Mouse (Mus musculus) stomach, embryonic 16.5 days (tissue): ENCODE results near the gene Parg. TPM values are rescaled to one million over a fixed set of nuclear protein-coding genes. Genes with fewer than 3 reads are reported as not detected.

ENCODE experiments used
- ATAC-seq: fragments of 200-750 bp; cut with Nextera tagmentation; 2 replicates; pipeline ENCODE4 v1.8.0; 2017; ENCODE audit warnings: moderate number of reproducible peaks, moderate TSS enrichment; ENCODE audit not compliant: insufficient read depth, low FRiP score
- H3K27ac ChIP-seq: fragments of 300-500 bp; sonication (generic); 2 replicates; pipeline ENCODE4 v1.5.1; 2014; ENCODE audit warnings: low read length
- H3K27me3 ChIP-seq: fragments of 300-500 bp; sonication (generic); 2 replicates; pipeline ENCODE4 v1.6.1; 2014; ENCODE audit warnings: low read length, control low read depth, mixed read lengths; ENCODE audit not compliant: control insufficient read depth, insufficient read depth
- H3K36me3 ChIP-seq: fragments of 300-500 bp; sonication (generic); 2 replicates; pipeline ENCODE4 v1.6.1; 2014; ENCODE audit warnings: low read length; ENCODE audit not compliant: control insufficient read depth, insufficient read depth
- H3K4me1 ChIP-seq: fragments of 300-500 bp; sonication (generic); 2 replicates; pipeline ENCODE4 v1.6.1; 2014; ENCODE audit warnings: low read length, control low read depth, mixed read lengths; ENCODE audit not compliant: control insufficient read depth, insufficient read depth
- H3K4me2 ChIP-seq: fragments of 300-500 bp; sonication (generic); 2 replicates; pipeline ENCODE4 v1.6.1; 2014; ENCODE audit warnings: low read depth, low read length, mixed read lengths
- H3K4me3 ChIP-seq: fragments of 300-500 bp; sonication (generic); replicated peaks from 2 replicates; pipeline ENCODE4 v1.5.1; 2014; ENCODE audit warnings: mild to moderate bottlenecking, low read length
- H3K9ac ChIP-seq: fragments of 300-500 bp; sonication (generic); 2 replicates; pipeline ENCODE4 v1.6.1; 2014; ENCODE audit warnings: low read length
- H3K9me3 ChIP-seq: fragments of 300-500 bp; sonication (generic); replicated peaks from 2 replicates; pipeline ENCODE4 v1.6.1; 2016; ENCODE audit warnings: low read length, control low read depth; ENCODE audit not compliant: control insufficient read depth
- WGBS: fragments of 180-500 bp; shearing (Covaris S2); extraction: QIAGEN DNeasy Blood & Tissue Kit; methylation state at CpG from one replicate; pipeline ENCODE4 v1.1.7; 2014; 5-methylcytosine and 5-hydroxymethylcytosine counted together
- polyA plus RNA-seq: library from polyadenylated mRNA; unstranded; fragments of >200 nt; fragmentation: Nextera tagmentation; extraction: Ambion mirVana; gene quantifications from 2 replicates; pipeline ENCODE4 v1.2.1, GENCODE M21; 2015

Parg gene
- polyA plus RNA-seq = 29.1 and 30.0 TPM in 2 replicates

- Histone ChIP-seq H3K27ac (peak within 1 kb of the TSS; percentile 76), H3K27me3 (no peaks in the 10 kb centered on the region), H3K4me2 (peak within 1 kb of the TSS; percentile 82), H3K36me3 (peaks cover 9% of the 10 kb centered on the region), H3K9me3 (0 out of 2 replicates have a peak, but pooled peaks cover 6% of the 10 kb centered on the region), H3K4me3 (peak within 1 kb of the TSS; percentile 98), H3K9ac (peak within 1 kb of the TSS; percentile 95), H3K4me1 (peaks cover 16% of the 10 kb centered on the region)
- 0% methylated on average over 76 of the region's 77 CpGs for WGBS
- ATAC-seq = peak; percentile 94
Observed at GRCm38 (mm10) chr14:32201791-32202451, at the start of gene Parg, which contains the start of gene Timm23. TSS of gene Parg (plus strand) at chr14:32201949. TSS of gene Timm23 (minus strand) at chr14:32201898.

- Histone ChIP-seq H3K36me3 (no peaks in the 10 kb centered on the region), H3K9ac (no peak overlapping the region), H3K27ac (no peak overlapping the region), H3K4me2 (no peak overlapping the region), H3K4me3 (no peak overlapping the region), H3K9me3 (no peaks in the 10 kb centered on the region; the same call in 1 of the 2 replicates), H3K27me3 (no peaks in the 10 kb centered on the region), H3K4me1 (no peaks in the 10 kb centered on the region)
- 89% methylated on average over 18 of the region's 18 CpGs for WGBS
- no peak for ATAC-seq
Observed at GRCm38 (mm10) chr14:32152243-32152965, 49.3 kb upstream of the Parg start.

DNA sequence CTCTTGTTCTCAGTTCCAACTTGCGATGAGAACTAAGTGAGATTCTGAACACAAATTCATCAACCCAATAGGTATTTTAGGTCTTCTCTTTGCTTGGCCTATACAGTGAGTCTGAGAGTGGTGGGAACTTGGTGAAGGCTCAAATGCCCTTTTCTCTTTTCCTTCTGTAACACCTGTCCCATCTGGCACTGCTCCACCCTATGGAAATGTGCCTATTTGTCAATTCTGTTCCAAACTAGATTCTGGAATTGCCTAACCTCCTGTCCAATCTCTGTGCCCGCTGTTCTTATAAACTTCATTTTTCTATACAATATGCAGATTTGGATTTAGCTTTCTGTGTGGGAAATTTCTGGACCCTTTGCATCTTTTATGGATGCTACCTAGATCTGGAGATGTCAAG lies 48.6 kb upstream of the Parg start:
- H3K27me3 ChIP-seq = no peaks in the 10 kb centered on the region
- no peak overlapping the region for H3K4me2 ChIP-seq
- no peaks in the 10 kb centered on the region for H3K36me3 ChIP-seq
- H3K9me3 ChIP-seq = no peaks in the 10 kb centered on the region; the same call in 1 of the 2 replicates
- no peaks in the 10 kb centered on the region for H3K4me1 ChIP-seq
- H3K4me3 ChIP-seq = no peak overlapping the region
- 89% methylated on average over 2 of the region's 2 CpGs for WGBS
- H3K9ac ChIP-seq = no peak overlapping the region
- no peak overlapping the region for H3K27ac ChIP-seq
- no peak for ATAC-seq

GRCm38 (mm10) chr14:32154758-32155157 lies 47.0 kb upstream of the Parg start:
- H3K4me2 ChIP-seq = no peak overlapping the region
- 86% methylated on average over 6 of the region's 6 CpGs for WGBS
- no peaks in the 10 kb centered on the region for H3K27me3 ChIP-seq
- H3K9ac ChIP-seq = no peak overlapping the region
- no peaks in the 10 kb centered on the region for H3K4me1 ChIP-seq
- H3K36me3 ChIP-seq = no peaks in the 10 kb centered on the region
- ATAC-seq = no peak
- H3K27ac ChIP-seq = no peak overlapping the region
- no peaks in the 10 kb centered on the region; the same call in 1 of the 2 replicates for H3K9me3 ChIP-seq
- H3K4me3 ChIP-seq = no peak overlapping the region

DNA sequence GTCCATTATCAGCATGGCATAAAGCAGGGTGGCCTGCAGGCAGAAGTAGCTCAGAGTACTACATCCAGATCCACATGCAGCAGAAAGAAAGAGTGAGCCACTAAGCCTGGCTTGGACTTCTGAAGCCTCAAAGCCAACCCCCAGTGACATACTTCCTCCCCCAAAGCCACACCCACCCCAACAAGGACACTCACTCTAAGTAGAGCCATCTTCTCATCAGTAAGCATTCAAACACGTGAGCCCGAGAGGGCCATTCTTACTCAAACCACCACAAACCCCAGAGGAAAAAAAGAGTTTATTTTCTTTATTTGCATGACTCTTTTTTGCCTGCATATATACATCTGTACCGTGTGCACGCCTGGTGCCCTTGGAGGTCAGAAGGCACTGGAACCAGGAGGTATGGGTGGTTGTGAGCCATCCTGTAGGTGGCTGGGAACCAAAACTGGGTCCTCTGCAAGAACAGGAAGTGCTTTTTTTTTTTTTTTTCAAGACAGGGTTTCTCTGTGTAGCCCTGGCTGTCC lies 42.5 kb upstream of the Parg start:
- peaks cover 28% of the 10 kb centered on the region for H3K4me1 ChIP-seq
- H3K4me3 ChIP-seq = peak overlapping the region; percentile 92
- ATAC-seq = 0 out of 2 replicates have a peak, but pooled peaks have one; percentile 1
- H3K9me3 ChIP-seq = no peaks in the 10 kb centered on the region; the same call in 1 of the 2 replicates
- H3K36me3 ChIP-seq = no peaks in the 10 kb centered on the region
- H3K27me3 ChIP-seq = no peaks in the 10 kb centered on the region
- 40% methylated on average over 4 of the region's 4 CpGs for WGBS
- H3K4me2 ChIP-seq = peak overlapping the region; percentile 94
- peak overlapping the region; percentile 34 for H3K27ac ChIP-seq
- peak overlapping the region; percentile 93 for H3K9ac ChIP-seq

GRCm38 (mm10) chr14:32159690-32160246 lies 42.0 kb upstream of the Parg start, which contains the start of gene Ncoa4:
TSS of gene Ncoa4 (plus strand) at chr14:32159865.
- H3K36me3 ChIP-seq = no peaks in the 10 kb centered on the region
- H3K9me3 ChIP-seq = no peaks in the 10 kb centered on the region; the same call in 1 of the 2 replicates
- peak within 1 kb of the TSS; percentile 93 for H3K9ac ChIP-seq
- ATAC-seq = peak; percentile 95
- H3K4me2 ChIP-seq = peak within 1 kb of the TSS; percentile 94
- peaks cover 32% of the 10 kb centered on the region for H3K4me1 ChIP-seq
- H3K27ac ChIP-seq = peak within 1 kb of the TSS; percentile 92
- no peaks in the 10 kb centered on the region for H3K27me3 ChIP-seq
- whole genome bisulfite sequencing = under 1% methylated on average over 40 of the region's 40 CpGs
- peak within 1 kb of the TSS; percentile 92 for H3K4me3 ChIP-seq

GRCm38 (mm10) chr14:32160563-32160962 lies 41.2 kb upstream of the Parg start:
- H3K4me3 ChIP-seq = peak overlapping the region; percentile 92
- H3K9me3 ChIP-seq = no peaks in the 10 kb centered on the region; the same call in 1 of the 2 replicates
- peak overlapping the region; percentile 93 for H3K9ac ChIP-seq
- 31% methylated on average over 7 of the region's 7 CpGs for WGBS
- peak overlapping the region; percentile 94 for H3K4me2 ChIP-seq
- no peaks in the 10 kb centered on the region for H3K27me3 ChIP-seq
- ATAC-seq = no peak
- H3K27ac ChIP-seq = peak overlapping the region; percentile 92
- H3K4me1 ChIP-seq = peaks cover 39% of the 10 kb centered on the region
- H3K36me3 ChIP-seq = no peaks in the 10 kb centered on the region

DNA sequence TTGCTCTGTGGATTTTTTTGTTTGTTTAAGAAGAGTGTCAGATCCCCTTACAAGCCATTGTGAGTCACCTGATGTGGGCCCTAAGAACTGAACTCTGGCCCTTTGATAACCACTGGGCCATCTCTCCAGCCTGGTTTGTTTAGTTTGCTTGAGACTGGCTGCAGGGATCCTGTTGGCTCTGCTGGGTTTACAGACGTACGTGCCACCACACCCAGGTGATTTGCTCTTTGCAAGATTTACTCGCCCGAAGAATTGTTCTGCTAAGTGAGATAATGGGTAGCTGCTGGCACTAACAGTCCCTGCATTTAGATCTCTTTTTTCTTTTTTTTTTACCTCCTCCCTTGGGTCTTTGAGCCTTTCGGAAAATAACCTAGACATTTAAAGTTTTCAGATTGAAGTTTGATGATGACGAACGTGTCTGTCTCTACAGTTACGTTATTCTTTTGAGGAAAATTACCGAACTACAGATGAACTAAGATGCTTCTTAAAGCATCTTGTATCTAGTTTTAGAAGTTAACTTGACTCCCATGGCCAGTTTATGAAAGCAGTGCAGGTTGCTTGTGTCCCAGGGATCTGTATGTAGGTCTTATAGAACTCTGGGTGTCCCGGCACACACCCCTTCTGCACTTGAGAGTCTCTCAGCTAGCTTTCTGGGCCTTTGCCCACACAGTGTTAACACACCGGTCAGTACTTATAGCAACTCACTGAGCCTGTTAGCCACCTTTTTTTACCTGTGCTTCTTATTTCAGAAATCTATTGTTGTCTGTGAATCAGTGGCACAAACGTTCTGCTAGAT lies 40.5 kb upstream of the Parg start:
- peak; percentile 45 for ATAC-seq
- Histone ChIP-seq H3K36me3 (no peaks in the 10 kb centered on the region), H3K27me3 (no peaks in the 10 kb centered on the region), H3K4me3 (peak overlapping the region; percentile 92), H3K4me1 (peaks cover 41% of the 10 kb centered on the region), H3K9me3 (no peaks in the 10 kb centered on the region; the same call in 1 of the 2 replicates), H3K9ac (peak overlapping the region; percentile 93; the same call in 1 of the 2 replicates), H3K27ac (peak overlapping the region; percentile 92), H3K4me2 (peak overlapping the region; percentile 94)
- WGBS = 69% methylated on average over 12 of the region's 12 CpGs
